ENCODE assay signal across 9 mouse cellular contexts in genomic region chr2:170873382-170873781, GRCm38 (mm10).
DNase-seq lines count a peak whose midpoint lies in the region; ATAC-seq and TF ChIP-seq lines count a peak whose summit lies in the region.
"Had no signal": no experiment of that assay in that cellular context is flagged by ENCODE, and none has a peak within 500 bp of the region (broad histone marks: within the 10 kb centered on the region; RNA-seq: fewer than 3 reads in every experiment).

No protein-coding gene starts in this region.

- peak; percentile 82 for DNase-seq in hindbrain, embryonic 10.5 days (ENCODE audit: low spot score)
- peak; percentile 80 to 81 for DNase-seq in adrenal gland, postnatal 36 days
- peak; percentile 84 for DNase-seq in embryo, embryonic 9.5 days (ENCODE audit: extremely low spot score)
- peak; percentile 73 to 79 for DNase-seq in heart, postnatal 36 days
- DNase-seq in left cerebral cortex, adult 2 months (ENCODE audit: extremely low spot score in 1 of 2, low spot score in 2 of 2) = peak; percentile 80 to 91
- DNase-seq in neural tube, embryonic 11.5 days (ENCODE audit: low spot score) = peak; percentile 82
- DNase-seq in thymus, postnatal 25 days = peak; percentile 45

- peaks cover 5% of the 10 kb centered on the region; the same call in 1 of the 2 replicates for H3K27me3 ChIP-seq in hindbrain, embryonic 10.5 days (ENCODE audit: insufficient read depth, poor library complexity, severe bottlenecking)
- H3K27me3 ChIP-seq in hindbrain, embryonic 13.5 days = no peaks in the 10 kb centered on the region
- no peaks in the 10 kb centered on the region for H3K27me3 ChIP-seq in neural tube, embryonic 11.5 days (ENCODE audit: control insufficient read depth, insufficient read depth, low read length)
- H3K27me3 ChIP-seq: megakaryocyte, embryonic 14.5 days had no signal

- no peaks in the 10 kb centered on the region for H3K36me3 ChIP-seq in hindbrain, embryonic 10.5 days
- H3K36me3 ChIP-seq in hindbrain, embryonic 13.5 days = peaks cover 16% of the 10 kb centered on the region
- H3K36me3 ChIP-seq in neural tube, embryonic 11.5 days (ENCODE audit: control insufficient read depth, insufficient read depth, low read length) = no peaks in the 10 kb centered on the region

- 0 out of 2 replicates have a peak overlapping the region, but pooled peaks have one; percentile 37 for H3K27ac ChIP-seq in hindbrain, embryonic 10.5 days
- no peak overlapping the region for H3K27ac ChIP-seq in hindbrain, embryonic 13.5 days
- H3K27ac ChIP-seq in left cerebral cortex, adult 2 months = no peak overlapping the region
- no peak overlapping the region for H3K27ac ChIP-seq in neural tube, embryonic 11.5 days (ENCODE audit: low read depth, low read length)

- no peak overlapping the region for H3K4me3 ChIP-seq in hindbrain, embryonic 10.5 days
- no peak overlapping the region for H3K4me3 ChIP-seq in hindbrain, embryonic 13.5 days
- H3K4me3 ChIP-seq in left cerebral cortex, adult 2 months = no peak overlapping the region
- H3K4me3 ChIP-seq in neural tube, embryonic 11.5 days (ENCODE audit: low read depth, low read length) = no peak overlapping the region
- H3K4me3 ChIP-seq: megakaryocyte, embryonic 14.5 days had no signal

- H3K4me1 ChIP-seq in hindbrain, embryonic 10.5 days (replicated peaks) = peaks cover 5% of the 10 kb centered on the region; the same call in 1 of the 2 replicates
- peaks cover 7% of the 10 kb centered on the region; the same call in 1 of the 2 replicates for H3K4me1 ChIP-seq in hindbrain, embryonic 13.5 days (replicated peaks)
- H3K4me1 ChIP-seq in neural tube, embryonic 11.5 days (ENCODE audit: control insufficient read depth, insufficient read depth, low read length) = 0 out of 2 replicates have a peak, but pooled peaks cover under 1% of the 10 kb centered on the region
- H3K4me1 ChIP-seq: megakaryocyte, embryonic 14.5 days had no signal

- 20% methylated on average over 8 of the region's 8 CpGs for WGBS in hindbrain, embryonic 10.5 days
- WGBS in hindbrain, embryonic 13.5 days = 16% methylated on average over 8 of the region's 8 CpGs
- WGBS in neural tube, embryonic 11.5 days = 13% methylated on average over 8 of the region's 8 CpGs

- TF ChIP-seq CTCF in left cerebral cortex, adult 2 months (IDR thresholded peaks at IDR 0.05) = peak; percentile 91

- intact Hi-C loops in heart, postnatal 36 days (cut with DNase I) = loop anchor here (1.0 to 5.0 kb wide), 4 partner anchors 191 to 426 kb away; no protein-coding TSS in a partner anchor
- intact Hi-C loops in left cerebral cortex, adult 2 months (cut with DNase I) = loop anchor here (1.0 to 2.0 kb wide), 3 partner anchors 191 to 353 kb away; no protein-coding TSS in a partner anchor

- H3K9me3 ChIP-seq in hindbrain, embryonic 10.5 days = no peaks in the 10 kb centered on the region
- no peaks in the 10 kb centered on the region for H3K9me3 ChIP-seq in hindbrain, embryonic 13.5 days
- H3K9me3 ChIP-seq in neural tube, embryonic 11.5 days (ENCODE audit: control insufficient read depth, low read length) = no peaks in the 10 kb centered on the region

- no peak overlapping the region for H3K4me2 ChIP-seq in hindbrain, embryonic 13.5 days
- no peak overlapping the region for H3K4me2 ChIP-seq in neural tube, embryonic 11.5 days (ENCODE audit: low read depth)

- no peak overlapping the region for H3K9ac ChIP-seq in hindbrain, embryonic 13.5 days
- no peak overlapping the region for H3K9ac ChIP-seq in neural tube, embryonic 11.5 days (ENCODE audit: low read length)

- no peak for ATAC-seq in hindbrain, embryonic 13.5 days (ENCODE audit: low FRiP score)
- ATAC-seq in neural tube, embryonic 11.5 days (ENCODE audit: insufficient read depth, low FRiP score, low TSS enrichment) = no peak
